Mouse (Mus musculus) CH12.LX (cell line): ENCODE measurements around the gene Serpina3b. TPM values are rescaled to one million over a fixed set of nuclear protein-coding genes. Genes with fewer than 3 reads are reported as not detected.

Experiments used
- DNase-seq: peaks from one replicate; pipeline ENCODE4 v3.0.0-alpha.2; 2013; ENCODE audit errors: extremely low read depth
- H3K27ac ChIP-seq: 2 replicates; pipeline ENCODE4 v1.5.1; 2012; ENCODE audit warnings: low read depth, mild to moderate bottlenecking, control low read depth, moderate library complexity; ENCODE audit not compliant: insufficient read depth
- H3K27me3 ChIP-seq: replicated peaks from 2 replicates; pipeline ENCODE3; 2012; ENCODE audit warnings: inconsistent platforms
- H3K36me3 ChIP-seq, 2 experiments: replicated peaks in 1 of 2; 2 replicates each; pipeline versions ENCODE3 to v1.6.1; 2012; ENCODE audit warnings: inconsistent platforms in 1 of 2, low read length in 1 of 2, mild to moderate bottlenecking in 1 of 2, mixed read lengths in 1 of 2, moderate library complexity in 1 of 2; ENCODE audit not compliant: control insufficient read depth in 1 of 2, insufficient read depth in 1 of 2
- H3K4me1 ChIP-seq, 2 experiments: 2 replicates each; pipeline ENCODE4 v1.6.1; 2012; ENCODE audit warnings: inconsistent platforms in 1 of 2, moderate library complexity in 1 of 2; ENCODE audit not compliant: insufficient read depth in 2 of 2, control insufficient read depth in 1 of 2
- H3K4me2 ChIP-seq: 2 replicates; pipeline ENCODE4 v1.6.1; 2012; ENCODE audit warnings: low read depth, mild to moderate bottlenecking, control low read depth; ENCODE audit not compliant: poor library complexity, insufficient read depth, severe bottlenecking
- H3K4me3 ChIP-seq, 3 experiments: fragments of 150-350 bp in 1 of 3; sonication (generic) in 1 of 3; replicated peaks in 1 of 3; 2 replicates each; pipeline versions ENCODE3 to v1.5.1; 2011 to 2012; ENCODE audit warnings: low read depth in 2 of 3, low read length in 2 of 3, mild to moderate bottlenecking in 2 of 3, moderate library complexity in 2 of 3, control low read depth in 1 of 3, improper control_type of control experiment in 1 of 3, inconsistent platforms in 1 of 3, mixed read lengths in 1 of 3; ENCODE audit not compliant: poor library complexity in 1 of 3
- H3K79me2 ChIP-seq: replicated peaks from 2 replicates; pipeline ENCODE4 v1.6.1; 2012; ENCODE audit warnings: mild to moderate bottlenecking, moderate library complexity; ENCODE audit not compliant: control insufficient read depth, poor library complexity, insufficient read depth, severe bottlenecking; ENCODE audit errors: extremely low read depth
- H3K9ac ChIP-seq: 2 replicates; pipeline ENCODE4 v1.6.1; 2012; ENCODE audit warnings: low read depth, mild to moderate bottlenecking, control low read depth, moderate library complexity; ENCODE audit not compliant: insufficient read depth
- H3K9me3 ChIP-seq: replicated peaks from 2 replicates; pipeline ENCODE3; 2012; ENCODE audit warnings: low read length, inconsistent platforms, mixed read lengths
- BHLHE40 ChIP-seq: IDR thresholded peaks from 2 replicates; pipeline ENCODE4 v1.6.1; 2011; ENCODE audit warnings: mild to moderate bottlenecking, low read depth, low read length, improper control_type of control experiment
- CHD1 ChIP-seq: IDR thresholded peaks from 2 replicates; pipeline ENCODE4 v1.6.1; 2012; ENCODE audit warnings: low read depth, low read length, improper control_type of control experiment, inconsistent platforms
- CHD2 ChIP-seq: IDR thresholded peaks from 2 replicates; pipeline ENCODE4 v1.6.1; 2011; ENCODE audit warnings: low read length, improper control_type of control experiment
- E2F4 ChIP-seq: IDR thresholded peaks from 2 replicates; pipeline ENCODE4 v1.6.1; 2011; ENCODE audit warnings: low read depth, low read length, improper control_type of control experiment; ENCODE audit not compliant: insufficient replicate concordance
- ELF1 ChIP-seq: IDR thresholded peaks from 2 replicates; pipeline ENCODE4 v1.6.1; 2014; ENCODE audit warnings: low read depth, mild to moderate bottlenecking, inconsistent platforms, low read length, improper control_type of control experiment
- EP300 ChIP-seq: IDR thresholded peaks from 2 replicates; pipeline ENCODE4 v1.6.1; 2011; ENCODE audit warnings: low read length, improper control_type of control experiment
- ETS1 ChIP-seq: conservative IDR thresholded peaks from 2 replicates; pipeline ENCODE4 v1.6.1; 2012; ENCODE audit warnings: low read depth, mild to moderate bottlenecking, inconsistent platforms, low read length, improper control_type of control experiment, moderate library complexity
- GABPA ChIP-seq: IDR thresholded peaks from 2 replicates; pipeline ENCODE4 v1.6.1; 2012; ENCODE audit warnings: low read depth, low read length, improper control_type of control experiment, inconsistent platforms; ENCODE audit not compliant: insufficient replicate concordance
- IRF4 ChIP-seq: IDR thresholded peaks from 2 replicates; pipeline ENCODE4 v1.6.1; 2014; ENCODE audit warnings: low read depth, mild to moderate bottlenecking, inconsistent platforms, low read length, improper control_type of control experiment
- MAFK ChIP-seq: IDR thresholded peaks from 2 replicates; pipeline ENCODE4 v1.6.1; 2011; ENCODE audit warnings: low read length, improper control_type of control experiment; ENCODE audit not compliant: insufficient replicate concordance
- MAZ ChIP-seq: IDR thresholded peaks from 2 replicates; pipeline ENCODE4 v1.6.1; 2012; ENCODE audit warnings: low read depth, mild to moderate bottlenecking, inconsistent platforms, low read length, improper control_type of control experiment, moderate library complexity
- MEF2A ChIP-seq: IDR thresholded peaks from 2 replicates; pipeline ENCODE4 v1.6.1; 2014; ENCODE audit warnings: low read depth, mild to moderate bottlenecking, inconsistent platforms, low read length, improper control_type of control experiment, borderline replicate concordance
- MYC ChIP-seq: IDR thresholded peaks from 2 replicates; pipeline ENCODE4 v1.6.1; 2011; ENCODE audit warnings: low read depth, mild to moderate bottlenecking, improper control_type of control experiment, low read length
- NELFE ChIP-seq: IDR thresholded peaks from 2 replicates; pipeline ENCODE4 v1.6.1; 2011; ENCODE audit warnings: low read depth, low read length, improper control_type of control experiment
- POLR2AphosphoS2 ChIP-seq: IDR thresholded peaks from 2 replicates; pipeline ENCODE4 v1.6.1; 2011; ENCODE audit warnings: low read depth, low read length, improper control_type of control experiment
- TCF12 ChIP-seq: IDR thresholded peaks from 2 replicates; pipeline ENCODE4 v1.6.1; 2014; ENCODE audit warnings: low read depth, mild to moderate bottlenecking, inconsistent platforms, low read length, improper control_type of control experiment
- USF1 ChIP-seq: IDR thresholded peaks from 2 replicates; pipeline ENCODE4 v1.6.1; 2014; ENCODE audit warnings: low read depth, mild to moderate bottlenecking, inconsistent platforms, low read length, improper control_type of control experiment
- USF2 ChIP-seq: conservative IDR thresholded peaks from 2 replicates; pipeline ENCODE4 v1.6.1; 2011; ENCODE audit warnings: low read depth, low read length, improper control_type of control experiment
- ZMIZ1 ChIP-seq: IDR thresholded peaks from 2 replicates; pipeline ENCODE4 v1.6.1; 2012; ENCODE audit warnings: low read depth, mild to moderate bottlenecking, inconsistent platforms, low read length, improper control_type of control experiment
- ZNF384 ChIP-seq: IDR thresholded peaks from 2 replicates; pipeline ENCODE4 v1.6.1; 2012; ENCODE audit warnings: low read depth, low read length, improper control_type of control experiment, inconsistent platforms
- dilution Hi-C: fragments of 300-500 bp; cut with MboI; formaldehyde crosslinking; loops from 2 replicates; pipeline ENCODE4 v1.14.3; 2020; ENCODE audit warnings: low sequenced_read_pairs; ENCODE audit not compliant: extremely low pct_unique_long_range_greater_than_20kb, extremely low pct_ligation_motif_present
- in situ Hi-C: fragments of 300-500 bp; cut with MboI; formaldehyde crosslinking; loops from 3 replicates; pipeline ENCODE4 v1.14.3; 2019; ENCODE audit warnings: low sequenced_read_pairs, low pct_ligation_motif_present, low pct_unique_long_range_greater_than_20kb, mixed read lengths
- polyA plus RNA-seq: library from polyadenylated mRNA; unstranded; fragments of >175 nt; gene quantifications from 2 replicates; pipeline ENCODE4 v1.2.1, GENCODE M21; 2012; ENCODE audit warnings: low read depth; ENCODE audit not compliant: insufficient read length
- total RNA-seq, 2 experiments: library from RNA; depleted of rRNA; stranded (reverse); fragments of 300-350 nt in 1 of 2; fragments of >200 nt in 1 of 2; gene quantifications; 2 replicates each; pipeline ENCODE4 v1.2.3; 2012 to 2014

Gene Serpina3b
- total and polyA plus RNA-seq, 3 experiments, result not detected

GRCm38 (mm10) chr12:104185046-104185445, 57.2 kb downstream of the Serpina3b start:
- no peak overlapping the region for H3K9ac ChIP-seq
- H3K4me1 ChIP-seq, result peaks cover 10 to 13% of the 10 kb centered on the region in 2 experiments
- H3K27ac ChIP-seq, result no peak overlapping the region
- H3K27me3 ChIP-seq, result peaks cover 2% of the 10 kb centered on the region
- no peak for TF ChIP-seq POLR2AphosphoS2
- TF ChIP-seq CHD2, result no peak
- TF ChIP-seq USF2, result no peak
- TF ChIP-seq USF1, result no peak
- no peak for TF ChIP-seq ZNF384
- no peak for TF ChIP-seq MAZ
- no peak for TF ChIP-seq MAFK
- no peak for TF ChIP-seq TCF12
- TF ChIP-seq ZMIZ1, result no peak
- TF ChIP-seq EP300, result no peak
- no peak for TF ChIP-seq E2F4
- TF ChIP-seq IRF4, result no peak
- dilution Hi-C loops, result no loop called here
- no peaks in the 10 kb centered on the region for H3K79me2 ChIP-seq
- H3K4me2 ChIP-seq, result no peak overlapping the region
- H3K9me3 ChIP-seq, result no peaks in the 10 kb centered on the region
- in situ Hi-C loops, result no loop called here
- H3K36me3 ChIP-seq, result no peaks in the 10 kb centered on the region
- no peak overlapping the region for H3K4me3 ChIP-seq
- DNase-seq, result no peak

- dilution Hi-C loops, result no loop called here
- peak; percentile 56 for DNase-seq
- Histone ChIP-seq H3K27me3 (peaks cover 2% of the 10 kb centered on the region), H3K4me2 (no peak overlapping the region), H3K4me3 (no peak overlapping the region), H3K27ac (no peak overlapping the region), H3K79me2 (no peaks in the 10 kb centered on the region), H3K9ac (no peak overlapping the region), H3K36me3 (no peaks in the 10 kb centered on the region), H3K4me1 (peaks cover 10 to 13% of the 10 kb centered on the region in 2 experiments), H3K9me3 (no peaks in the 10 kb centered on the region)
- in situ Hi-C loops, result no loop called here
- peak; percentile 67 for TF ChIP-seq USF1
- no peak for TF ChIP-seq ELF1
- no peak for TF ChIP-seq EP300
- TF ChIP-seq BHLHE40, result no peak
- TF ChIP-seq MYC, result no peak
- no peak for TF ChIP-seq NELFE
- no peak for TF ChIP-seq GABPA
- TF ChIP-seq USF2, result peak; percentile 75
- peak; percentile 48 for TF ChIP-seq ETS1
- TF ChIP-seq CHD1, result no peak
- TF ChIP-seq MEF2A, result no peak
- no peak for TF ChIP-seq ZNF384
These were observed 58.3 kb downstream of the Serpina3b start for GRCm38 (mm10) chr12:104186041-104186581.

Other genes with a start within 250 kb of the Serpina3b start
- gene Serpina1c, start 223.1 kb upstream of the Serpina3b start, total RNA-seq (2012; rRNA removed), result not detected in 2 replicates
- not detected in 2 replicates for gene Serpina1c, start 223.1 kb upstream of the Serpina3b start, total RNA-seq (2014; rRNA removed)
- gene Serpina1c, start 223.1 kb upstream of the Serpina3b start, polyA plus RNA-seq, result not detected in 2 replicates
- gene Serpina1e, start 169.0 kb upstream of the Serpina3b start, total RNA-seq (2012; rRNA removed), result not detected in 2 replicates
- not detected in 2 replicates for gene Serpina1e, start 169.0 kb upstream of the Serpina3b start, total RNA-seq (2014; rRNA removed)
- gene Serpina1e, start 169.0 kb upstream of the Serpina3b start, polyA plus RNA-seq, result not detected in 2 replicates
- 0.34 TPM in 2 replicates for gene Serpina11, start 138.0 kb upstream of the Serpina3b start, total RNA-seq (2012; rRNA removed)
- 0.43 and 0.50 TPM in 2 replicates for gene Serpina11, start 138.0 kb upstream of the Serpina3b start, total RNA-seq (2014; rRNA removed)
- 0.27 and 0.45 TPM in 2 replicates for gene Serpina11, start 138.0 kb upstream of the Serpina3b start, polyA plus RNA-seq
- 0.08 and 0.13 TPM in 2 replicates for gene Serpina9, start 114.2 kb upstream of the Serpina3b start, total RNA-seq (2012; rRNA removed)
- gene Serpina9, start 114.2 kb upstream of the Serpina3b start, total RNA-seq (2014; rRNA removed), result 0.36 and 0.42 TPM in 2 replicates
- 0.23 TPM in 1 of 2 replicates, not detected in the other for gene Serpina9, start 114.2 kb upstream of the Serpina3b start, polyA plus RNA-seq
- not detected in 2 replicates for gene Serpina12, start 83.6 kb upstream of the Serpina3b start, total RNA-seq (2012; rRNA removed)
- not detected in 2 replicates for gene Serpina12, start 83.6 kb upstream of the Serpina3b start, total RNA-seq (2014; rRNA removed)
- 0.08 and 0.09 TPM in 2 replicates for gene Serpina12, start 83.6 kb upstream of the Serpina3b start, polyA plus RNA-seq
- gene Serpina5, start 26.9 kb upstream of the Serpina3b start, total RNA-seq (2012; rRNA removed), result not detected in 2 replicates
- gene Serpina5, start 26.9 kb upstream of the Serpina3b start, total RNA-seq (2014; rRNA removed), result not detected in 2 replicates
- not detected in 2 replicates for gene Serpina5, start 26.9 kb upstream of the Serpina3b start, polyA plus RNA-seq
- not detected in 2 replicates for gene Serpina3a, start 15.3 kb upstream of the Serpina3b start, total RNA-seq (2012; rRNA removed)
- not detected in 2 replicates for gene Serpina3a, start 15.3 kb upstream of the Serpina3b start, total RNA-seq (2014; rRNA removed)
- gene Serpina3a, start 15.3 kb upstream of the Serpina3b start, polyA plus RNA-seq, result not detected in 2 replicates
- gene Serpina3c, start 25.9 kb downstream of the Serpina3b start, total RNA-seq (2012; rRNA removed), result not detected in 2 replicates
- gene Serpina3c, start 25.9 kb downstream of the Serpina3b start, total RNA-seq (2014; rRNA removed), result not detected in 2 replicates
- gene Serpina3c, start 25.9 kb downstream of the Serpina3b start, polyA plus RNA-seq, result not detected in 2 replicates
- 0.08 TPM in 1 of 2 replicates, not detected in the other for gene Serpina3f, start 86.5 kb downstream of the Serpina3b start, total RNA-seq (2012; rRNA removed)
- 0.35 TPM in 1 of 2 replicates, not detected in the other for gene Serpina3f, start 86.5 kb downstream of the Serpina3b start, total RNA-seq (2014; rRNA removed)
- 0.22 and 0.51 TPM in 2 replicates for gene Serpina3f, start 86.5 kb downstream of the Serpina3b start, polyA plus RNA-seq
- gene Serpina3g, start 108.2 kb downstream of the Serpina3b start, total RNA-seq (2012; rRNA removed), result 0.88 and 1.4 TPM in 2 replicates
- 12.9 and 13.9 TPM in 2 replicates for gene Serpina3g, start 108.2 kb downstream of the Serpina3b start, total RNA-seq (2014; rRNA removed)
- 9.3 and 11.7 TPM in 2 replicates for gene Serpina3g, start 108.2 kb downstream of the Serpina3b start, polyA plus RNA-seq
- gene Serpina3i, start 135.1 kb downstream of the Serpina3b start, total RNA-seq (2012; rRNA removed), result not detected in 2 replicates
- not detected in 2 replicates for gene Serpina3i, start 135.1 kb downstream of the Serpina3b start, total RNA-seq (2014; rRNA removed)
- not detected in 2 replicates for gene Serpina3i, start 135.1 kb downstream of the Serpina3b start, polyA plus RNA-seq
- gene Serpina3j, start 186.6 kb downstream of the Serpina3b start, total RNA-seq (2012; rRNA removed), result not detected in 2 replicates
- gene Serpina3j, start 186.6 kb downstream of the Serpina3b start, total RNA-seq (2014; rRNA removed), result not detected in 2 replicates
- gene Serpina3j, start 186.6 kb downstream of the Serpina3b start, polyA plus RNA-seq, result not detected in 2 replicates
- gene Serpina3k, start 210.5 kb downstream of the Serpina3b start, total RNA-seq (2012; rRNA removed), result not detected in 2 replicates
- not detected in 2 replicates for gene Serpina3k, start 210.5 kb downstream of the Serpina3b start, total RNA-seq (2014; rRNA removed)
- gene Serpina3k, start 210.5 kb downstream of the Serpina3b start, polyA plus RNA-seq, result not detected in 2 replicates
- gene Serpina3m, start 210.5 kb downstream of the Serpina3b start, total RNA-seq (2012; rRNA removed), result not detected in 2 replicates
- gene Serpina3m, start 210.5 kb downstream of the Serpina3b start, total RNA-seq (2014; rRNA removed), result not detected in 2 replicates
- not detected in 2 replicates for gene Serpina3m, start 210.5 kb downstream of the Serpina3b start, polyA plus RNA-seq